Mouse (Mus musculus) heart, adult 2 months (tissue): Measurements from ENCODE around the gene Fgd5.

Source experiments
- CTCF ChIP-seq: fragments of 200-600 bp; IDR thresholded peaks from 2 replicates; pipeline ENCODE4 v1.8.1; 2022; ENCODE audit warnings: antibody characterized with exemption, mild to moderate bottlenecking, moderate library complexity
- EP300 ChIP-seq: fragments of 200-500 bp; IDR thresholded peaks from 2 replicates; pipeline ENCODE4 v1.6.1; 2011; ENCODE audit warnings: low read depth, low read length, control low read depth; ENCODE audit not compliant: insufficient read depth
- POLR2A ChIP-seq: fragments of 200-500 bp; IDR thresholded peaks from 2 replicates; pipeline ENCODE4 v1.6.1; 2011; ENCODE audit warnings: mild to moderate bottlenecking, low read depth, low read length, control low read depth; ENCODE audit not compliant: insufficient read depth

DNA sequence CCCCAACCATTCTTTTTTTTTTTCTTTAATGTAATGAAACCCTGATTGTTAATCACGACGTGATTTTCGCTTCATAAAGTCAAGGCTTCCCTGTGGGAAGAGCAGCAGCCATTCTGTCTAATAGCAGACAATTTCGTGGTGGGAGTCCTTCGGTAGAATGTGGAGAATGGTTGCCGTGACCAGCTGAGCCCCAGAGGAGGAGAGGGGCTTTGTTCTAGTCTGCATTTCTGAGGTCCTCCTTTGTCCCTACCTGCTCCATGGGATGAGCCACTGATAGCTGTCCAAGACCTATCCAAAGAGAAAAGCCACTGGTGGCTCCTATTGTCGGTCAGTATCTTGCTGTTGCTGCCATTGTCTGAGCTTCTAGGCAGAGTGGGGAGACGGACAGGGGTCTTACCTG is 17.4 kb downstream of the Fgd5 start:
- no peak for TF ChIP-seq EP300
- TF ChIP-seq CTCF = no peak
- no peak for TF ChIP-seq POLR2A
